20 mouse cellular contexts compared by ENCODE assay signal in the genomic region with DNA sequence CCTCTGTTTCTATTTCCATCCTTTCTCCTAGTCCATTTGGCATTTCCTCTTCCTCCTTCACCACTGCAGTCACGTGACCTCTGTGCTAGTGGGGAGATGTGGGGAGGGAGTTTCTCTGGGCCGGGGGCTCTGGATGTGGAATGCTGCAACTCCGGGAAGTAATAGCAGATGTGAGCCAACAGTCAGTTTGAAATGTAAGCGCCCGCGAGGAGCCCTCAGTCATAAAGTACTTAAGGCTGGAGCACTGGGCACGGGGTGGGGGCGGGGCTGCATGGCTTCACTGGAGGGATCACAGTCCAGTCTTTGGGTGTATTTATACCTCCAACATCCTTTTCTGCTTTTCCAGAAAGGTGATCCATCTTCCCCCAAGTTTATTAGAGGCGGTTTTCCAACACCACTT.
DNase-seq lines count a peak whose midpoint lies in the region; ATAC-seq and TF ChIP-seq lines count a peak whose summit lies in the region.
"Had no signal": no experiment of that assay in that cellular context is flagged by ENCODE, and none has a peak within 500 bp of the region (broad histone marks: within the 10 kb centered on the region; RNA-seq: fewer than 3 reads in every experiment).

No protein-coding gene starts in this region.

- H3K4me3 ChIP-seq in kidney, embryonic 15.5 days (replicated peaks), result no peak overlapping the region
- no peak overlapping the region for H3K4me3 ChIP-seq in kidney, adult 2 months (ENCODE audit: insufficient read depth, low read depth, low read length)
- H3K4me3 ChIP-seq in lung, adult 2 months (replicated peaks; ENCODE audit: extremely low read depth, low read depth, low read length), result no peak overlapping the region
- H3K4me3 ChIP-seq: erythroblast, embryonic 14.5 days; heart, embryonic 12.5 days had no signal

- no peak overlapping the region for H3K9ac ChIP-seq in kidney, embryonic 15.5 days
- H3K9ac ChIP-seq: forebrain, postnatal 0 days; heart, embryonic 12.5 days had no signal

- TF ChIP-seq CTCF in kidney, adult 2 months (conservative IDR thresholded peaks at IDR 0.05; ENCODE audit: insufficient read depth, insufficient read length, low read depth, low read length), result no peak
- no peak for TF ChIP-seq CTCF in lung, adult 2 months (IDR thresholded peaks at IDR 0.05; ENCODE audit: insufficient read depth, low read length)

- peaks cover 3% of the 10 kb centered on the region; the same call in 1 of the 2 replicates for H3K27me3 ChIP-seq in kidney, embryonic 15.5 days
- no peaks in the 10 kb centered on the region for H3K27me3 ChIP-seq in kidney, adult 2 months (replicated peaks; ENCODE audit: control insufficient read depth, insufficient read depth, low read length)
- H3K27me3 ChIP-seq: heart, embryonic 12.5 days had no signal

- H3K27ac ChIP-seq in kidney, embryonic 15.5 days, result peak overlapping the region; percentile 71
- H3K27ac ChIP-seq in kidney, adult 2 months (ENCODE audit: insufficient read depth, low read depth, low read length), result no peak overlapping the region

- TF ChIP-seq POLR2A in kidney, adult 2 months (IDR thresholded peaks at IDR 0.05; ENCODE audit: low read depth, low read length), result no peak
- TF ChIP-seq POLR2A in lung, adult 2 months (IDR thresholded peaks at IDR 0.05; ENCODE audit: borderline replicate concordance, extremely low read depth, low read depth, low read length), result no peak

- H3K4me1 ChIP-seq in kidney, embryonic 15.5 days, result peaks cover 37% of the 10 kb centered on the region
- H3K4me1 ChIP-seq in kidney, adult 2 months (ENCODE audit: control insufficient read depth, insufficient read depth, low read length), result peaks cover 11% of the 10 kb centered on the region
- H3K4me1 ChIP-seq in lung, adult 2 months (ENCODE audit: control insufficient read depth, insufficient read depth, low read length), result no peaks in the 10 kb centered on the region

- 18% methylated on average over 9 of the region's 9 CpGs for WGBS in kidney, embryonic 15.5 days
- 28% methylated on average over 9 of the region's 9 CpGs for WGBS in kidney, adult 2 months
- 52% methylated on average over 9 of the region's 9 CpGs for WGBS in lung, adult 2 months

- no peak for ATAC-seq in kidney, embryonic 15.5 days (replicated peaks; ENCODE audit: low FRiP score)
- ATAC-seq: forebrain, postnatal 0 days had no signal

- H3K9me3 ChIP-seq in kidney, embryonic 15.5 days (replicated peaks), result no peaks in the 10 kb centered on the region
- H3K9me3 ChIP-seq: heart, embryonic 12.5 days had no signal

- H3K36me3 ChIP-seq in kidney, embryonic 15.5 days, result no peaks in the 10 kb centered on the region
- no peaks in the 10 kb centered on the region for H3K36me3 ChIP-seq in kidney, adult 2 months (ENCODE audit: control insufficient read depth, insufficient read depth, low read length)
- H3K36me3 ChIP-seq: heart, embryonic 12.5 days had no signal

- DNase-seq in kidney, adult 2 months, result no peak
- peak; percentile 7 for DNase-seq in lung, postnatal 10 days
- DNase-seq in lung, adult 2 months, result no peak
- peak; percentile 11 to 51 for DNase-seq in kidney, postnatal 36 days
- no peak for DNase-seq in Muller cell, postnatal 12 days (ENCODE audit: inconsistent ontology term)
- DNase-seq in adrenal gland, postnatal 36 days, result no peak
- no peak for DNase-seq in cerebellum, postnatal 25 days
- DNase-seq: adrenal gland, postnatal 14 days; cerebellum, postnatal 14 days; forebrain, postnatal 0 days; gastrocnemius, postnatal 25 days; heart, postnatal 4 days; left cerebral cortex, postnatal 4 days; lung, postnatal 36 days; midbrain, embryonic 14.5 days; right cerebral cortex, postnatal 4 days; thymus, postnatal 25 days had no signal

- peak overlapping the region; percentile 28; the same call in 1 of the 2 replicates for H3K4me2 ChIP-seq in kidney, embryonic 15.5 days
- H3K4me2 ChIP-seq: heart, embryonic 12.5 days had no signal

Comparison
In these comparisons a context has a peak if more than half of its experiments do, and no peak if none do; other contexts are left out.
1. DNase-seq: peak in lung, postnatal 10 days (single experiment) and kidney, postnatal 36 days (2 of 2); none in kidney, adult 2 months (single experiment), lung, adult 2 months (single experiment), Muller cell, postnatal 12 days (single experiment), adrenal gland, postnatal 36 days (0 of 2) and cerebellum, postnatal 25 days (0 of 2).